Mouse (Mus musculus) erythroblast, embryonic 14.5 days (primary cell): ENCODE measurements around the gene Iqub.

Experiments
- GATA1 ChIP-seq: IDR thresholded peaks from 2 replicates; pipeline ENCODE4 v1.6.1; 2012; ENCODE audit warnings: low read length, inconsistent platforms, mixed read lengths
- TAL1 ChIP-seq: IDR thresholded peaks from 3 replicates; pipeline ENCODE4 v1.6.1; 2012; ENCODE audit warnings: low read length, inconsistent platforms, mixed read lengths

DNA sequence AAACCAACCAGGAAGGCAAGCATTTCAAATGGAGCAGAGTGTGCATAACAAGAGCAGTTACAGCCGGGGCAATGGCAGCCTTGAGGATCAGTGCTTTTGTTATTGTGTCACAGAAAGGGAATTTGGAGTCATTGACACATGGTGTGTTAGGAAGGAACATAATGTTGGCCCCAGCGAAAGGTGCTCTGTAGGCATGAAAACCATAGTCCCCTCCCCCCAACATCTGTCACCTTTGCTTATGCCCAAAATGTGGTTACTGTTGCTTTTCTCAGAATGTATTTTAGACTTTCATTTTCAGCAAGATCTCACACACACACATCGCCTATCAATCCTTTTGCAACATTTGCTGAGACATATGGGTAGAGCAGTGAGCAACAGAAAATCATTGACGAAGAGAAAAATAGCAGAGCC, 117.6 kb downstream of the Iqub start:
- no peak for TF ChIP-seq TAL1
- no peak for TF ChIP-seq GATA1
